16 mouse cellular contexts compared by ENCODE assay signal in genomic region chr7:73872181-73872580, GRCm38 (mm10).
"Had no signal": no experiment of that assay in that cellular context is flagged by ENCODE, and none has a peak within 500 bp of the region (broad histone marks: within the 10 kb centered on the region; RNA-seq: fewer than 3 reads in every experiment).

No protein-coding gene starts in this region.

- H3K9me3 ChIP-seq: midbrain, embryonic 13.5 days; midbrain, embryonic 15.5 days; neural tube, embryonic 13.5 days; neural tube, embryonic 15.5 days; stomach, embryonic 15.5 days had no signal

- H3K27me3 ChIP-seq: midbrain, embryonic 13.5 days; midbrain, embryonic 15.5 days; neural tube, embryonic 13.5 days; neural tube, embryonic 15.5 days; stomach, embryonic 15.5 days had no signal

- H3K4me2 ChIP-seq: lung, embryonic 14.5 days; midbrain, embryonic 11.5 days; midbrain, embryonic 13.5 days; midbrain, embryonic 15.5 days; neural tube, embryonic 13.5 days; neural tube, embryonic 15.5 days; stomach, embryonic 15.5 days had no signal

- H3K36me3 ChIP-seq: midbrain, embryonic 13.5 days; midbrain, embryonic 15.5 days; neural tube, embryonic 13.5 days; neural tube, embryonic 15.5 days; stomach, embryonic 15.5 days had no signal

- H3K4me3 ChIP-seq: midbrain, embryonic 13.5 days; midbrain, embryonic 15.5 days; myocyte; neural tube, embryonic 13.5 days; neural tube, embryonic 15.5 days; stomach, embryonic 15.5 days had no signal

- H3K9ac ChIP-seq: lung, embryonic 14.5 days; midbrain, embryonic 13.5 days; midbrain, embryonic 15.5 days; neural tube, embryonic 13.5 days; neural tube, embryonic 15.5 days; stomach, embryonic 15.5 days had no signal

- DNase-seq: lung, adult 18-20 months; lung, embryonic 14.5 days; lung, postnatal 10 days; lung, postnatal 4 days; right cerebral cortex, postnatal 14 days; thymus, adult 2 months; thymus, postnatal 25 days; thymus, postnatal 4 days had no signal

- H3K27ac ChIP-seq: midbrain, embryonic 13.5 days; midbrain, embryonic 15.5 days; neural tube, embryonic 13.5 days; neural tube, embryonic 15.5 days; stomach, embryonic 15.5 days; stomach, postnatal 0 days had no signal

- H3K4me1 ChIP-seq: midbrain, embryonic 13.5 days; midbrain, embryonic 15.5 days; neural tube, embryonic 13.5 days; neural tube, embryonic 15.5 days; stomach, embryonic 15.5 days had no signal

- ATAC-seq: midbrain, embryonic 13.5 days; midbrain, embryonic 15.5 days had no signal
